Mouse (Mus musculus) bone marrow macrophage, adult 2 months (primary cell): Measurements from ENCODE around the gene Gm9747.

Experiments
- CTCF ChIP-seq: IDR thresholded peaks from 2 replicates; pipeline ENCODE4 v1.5.1; 2012; ENCODE audit warnings: low read depth, mild to moderate bottlenecking, low read length, moderate library complexity
- POLR2A ChIP-seq: IDR thresholded peaks from 2 replicates; pipeline ENCODE4 v1.6.1; 2012; ENCODE audit warnings: mild to moderate bottlenecking, low read depth, low read length, borderline replicate concordance

GRCm38 (mm10) chr1:82234616-82235015, 1.7 kb downstream of the Gm9747 start:
- TF ChIP-seq CTCF (no peak), POLR2A (no peak)
